Mouse (Mus musculus) ZHBTc4 (cell line): Measurements from ENCODE around the gene Hnrnpa0.
"Not testable (repeated sequence)": the region's sequence is repeated elsewhere in the genome, so short reads cannot be mapped to it uniquely, and the experiment has no call there.

Experiments used
- DNase-seq: peaks from one replicate; pipeline ENCODE4 v3.0.0-alpha.2; 2011; ENCODE audit warnings: low read depth, low spot score

Gene Hnrnpa0

GRCm38 (mm10) chr13:58128396-58128767, at the start of gene Hnrnpa0:
TSS of gene Hnrnpa0 (minus strand) at chr13:58128556.
- DNase-seq = peak; percentile 97

DNA sequence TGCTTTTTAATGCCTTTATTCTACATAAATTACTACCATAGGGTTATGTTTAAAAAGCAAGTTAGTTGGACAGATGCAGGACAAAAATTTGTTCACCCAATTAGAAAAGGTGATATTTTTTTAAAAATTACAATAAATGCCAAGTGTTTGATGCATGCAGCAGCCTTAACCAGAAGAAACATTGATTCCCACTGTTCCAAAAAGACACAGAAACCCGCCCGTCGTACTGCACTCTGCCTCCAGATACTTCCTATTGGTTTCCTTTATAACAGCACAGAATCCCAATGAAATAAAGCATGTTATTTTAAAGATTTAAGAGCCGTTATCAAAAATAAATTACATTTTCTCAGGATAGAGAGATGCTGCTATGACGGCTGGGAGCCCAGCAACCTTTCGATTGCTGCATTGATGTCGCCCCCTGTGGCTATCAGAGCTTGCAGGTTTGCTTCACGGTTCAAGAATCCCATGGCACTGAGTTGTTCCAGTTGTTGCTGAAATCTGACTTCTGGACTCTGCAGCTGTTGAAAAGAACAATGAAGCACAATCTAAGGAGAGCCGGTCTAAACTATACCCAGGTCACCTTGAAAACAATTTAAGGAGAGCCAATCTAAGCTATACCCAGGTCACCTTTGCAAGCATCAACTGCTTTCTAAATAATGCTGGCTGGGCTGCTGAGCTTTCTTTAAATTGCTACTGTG, 49.3 kb upstream of the Hnrnpa0 start:
- peak; percentile 78 for DNase-seq

GRCm38 (mm10) chr13:58176105-58176504, 47.7 kb upstream of the Hnrnpa0 start:
- no peak for DNase-seq

DNA sequence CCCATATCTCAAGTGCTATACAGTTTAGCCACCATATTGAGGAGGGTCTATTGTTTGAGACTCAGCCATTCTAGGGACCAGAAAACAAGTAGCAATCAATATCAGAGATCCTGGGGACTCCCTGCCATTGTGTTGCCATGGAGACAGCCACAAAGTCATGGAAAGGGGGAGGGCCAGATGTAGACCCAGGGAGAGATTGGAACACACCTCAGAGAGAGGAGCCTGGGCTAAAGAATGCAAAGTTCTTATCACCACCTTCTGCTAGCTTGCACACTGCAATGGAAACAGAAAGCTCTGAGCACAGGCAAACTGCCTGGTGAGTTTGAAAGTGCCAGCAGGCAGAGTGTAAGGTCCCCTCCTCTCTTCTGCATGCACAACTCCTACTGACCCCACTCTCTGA, 39.8 kb upstream of the Hnrnpa0 start:
- DNase-seq = no peak

GRCm38 (mm10) chr13:58163343-58163742, 35.0 kb upstream of the Hnrnpa0 start:
- no peak for DNase-seq

- DNase-seq = no peak
Observed at GRCm38 (mm10) chr13:58160761-58161160, 32.4 kb upstream of the Hnrnpa0 start.

DNA sequence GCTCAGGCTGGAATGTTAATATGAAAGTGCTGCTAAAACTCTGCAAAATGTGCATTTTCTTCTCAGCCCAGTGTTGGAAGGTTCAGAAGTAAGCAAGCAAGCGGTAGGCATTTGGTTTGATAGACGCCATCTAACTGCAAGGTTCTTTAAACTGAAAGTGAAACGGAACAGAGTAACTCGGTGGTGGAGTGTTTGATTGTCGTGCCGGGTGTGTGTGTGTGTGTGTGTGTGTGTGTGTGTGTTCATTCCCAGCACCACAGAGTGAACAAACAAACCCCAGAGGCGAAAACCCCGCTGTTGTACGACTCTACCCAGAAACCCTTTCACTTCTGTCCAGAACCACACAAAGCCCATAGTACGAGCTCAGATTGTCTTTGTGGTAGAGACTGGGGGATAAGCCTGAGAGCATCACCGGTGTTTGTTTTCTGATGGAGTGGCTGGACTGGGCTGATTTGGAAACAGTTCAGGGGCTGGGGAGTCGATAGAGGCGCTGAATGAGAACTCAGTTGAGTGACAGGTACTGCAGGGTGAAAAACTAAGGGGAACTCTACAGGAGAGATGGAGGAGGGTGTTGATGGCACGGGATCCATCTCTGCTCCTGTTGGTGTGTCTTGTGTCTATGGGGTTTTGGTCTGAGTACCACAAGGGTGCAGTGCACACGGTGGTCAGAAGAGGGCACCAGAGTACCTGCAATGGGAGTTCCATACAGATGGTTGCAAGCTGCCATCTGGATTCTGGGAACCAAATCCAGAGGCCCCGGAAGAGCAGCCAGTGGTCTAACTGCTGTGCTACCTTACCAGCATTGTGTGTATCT, 29.9 kb upstream of the Hnrnpa0 start:
- peak; percentile 95 for DNase-seq

DNA sequence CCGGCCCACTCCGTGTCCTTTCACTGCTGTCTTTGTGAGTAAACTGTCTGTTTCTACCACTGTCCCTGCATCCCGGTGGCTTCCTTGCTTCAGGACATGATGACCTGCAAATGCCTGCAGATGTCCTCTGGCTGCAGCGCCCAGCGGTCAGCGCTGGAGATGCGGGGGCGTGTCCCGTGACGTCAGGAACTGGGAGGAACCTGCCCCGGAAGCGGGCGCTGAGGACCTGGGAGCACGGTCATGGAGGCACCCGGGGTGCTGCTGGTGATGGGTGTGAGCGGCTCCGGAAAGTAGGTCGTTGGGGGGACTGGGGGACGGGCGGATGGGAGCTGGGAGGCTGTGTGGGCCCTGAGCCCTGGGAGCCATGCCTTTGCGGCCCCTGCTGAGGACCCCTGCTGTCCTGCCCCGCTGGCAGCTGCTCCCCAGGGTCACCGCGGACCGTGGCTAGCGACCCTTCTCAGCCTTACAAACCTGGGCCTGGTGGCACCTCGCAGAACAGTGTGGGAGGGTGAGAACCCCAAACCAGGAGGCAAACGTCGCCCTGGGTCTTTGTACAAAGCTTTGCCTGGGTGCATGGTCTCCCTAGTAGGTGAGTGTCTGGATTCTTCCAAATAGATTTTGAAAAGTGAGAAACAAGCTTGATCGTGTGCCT, 29.2 kb upstream of the Hnrnpa0 start, which contains the start of gene Idnk:
Gene Idnk (plus strand): TSS at position 203 of the 652 bp plus-strand sequence.
- peak; percentile 73 for DNase-seq

GRCm38 (mm10) chr13:58157036-58157435, 28.7 kb upstream of the Hnrnpa0 start:
- no peak for DNase-seq

GRCm38 (mm10) chr13:58156031-58156430, 27.7 kb upstream of the Hnrnpa0 start:
- DNase-seq = no peak

GRCm38 (mm10) chr13:58150442-58150841, 22.1 kb upstream of the Hnrnpa0 start:
- no peak for DNase-seq

- no peak for DNase-seq
Observed at GRCm38 (mm10) chr13:58149629-58150028, 21.3 kb upstream of the Hnrnpa0 start.

- peak; percentile 26 for DNase-seq
Observed at GRCm38 (mm10) chr13:58149033-58149558, 20.7 kb upstream of the Hnrnpa0 start.

- peak; percentile 87 for DNase-seq
Observed at GRCm38 (mm10) chr13:58148256-58148831, 20.0 kb upstream of the Hnrnpa0 start.

DNA sequence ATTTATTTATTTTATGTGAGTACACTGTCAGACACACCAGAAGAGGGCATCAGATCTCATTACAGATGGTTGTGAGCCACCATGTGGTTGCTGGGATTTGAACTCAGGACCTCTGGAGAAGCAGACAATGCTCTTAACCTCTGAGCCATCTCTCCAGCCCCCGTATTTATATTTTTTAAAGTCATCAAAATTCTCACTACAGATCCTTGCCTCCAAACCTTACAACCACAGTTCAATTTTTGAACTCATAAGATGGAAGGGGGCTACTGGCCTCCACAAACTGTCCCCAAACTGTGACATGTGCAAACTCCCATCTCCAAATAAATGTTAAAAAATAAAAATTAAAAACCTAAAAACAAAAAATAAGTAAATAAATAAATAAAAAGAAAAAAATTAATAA, 19.4 kb upstream of the Hnrnpa0 start:
- DNase-seq = no peak

DNA sequence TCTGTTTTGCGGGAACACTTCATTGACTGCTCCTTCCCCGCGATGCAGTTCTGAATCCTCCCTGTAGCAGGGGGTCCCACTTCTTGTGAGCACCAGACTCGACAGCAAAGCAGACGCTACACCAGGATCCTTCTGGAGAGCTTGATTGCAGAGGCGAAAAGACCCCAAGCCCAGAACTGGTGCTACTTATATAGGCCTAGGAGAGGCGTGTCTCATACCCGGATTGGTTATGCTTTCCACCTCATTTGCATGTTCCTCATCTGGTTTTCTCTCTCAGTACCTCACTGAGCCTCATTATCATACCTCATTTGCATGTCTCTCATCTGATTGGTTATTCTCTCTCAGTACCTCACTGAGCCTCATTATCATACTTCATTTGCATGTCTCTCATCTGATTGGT, 18.2 kb upstream of the Hnrnpa0 start:
- not testable (repeated sequence) for DNase-seq

- DNase-seq = peak; percentile 48
Observed at GRCm38 (mm10) chr13:58131692-58132091, 3.3 kb upstream of the Hnrnpa0 start.

DNA sequence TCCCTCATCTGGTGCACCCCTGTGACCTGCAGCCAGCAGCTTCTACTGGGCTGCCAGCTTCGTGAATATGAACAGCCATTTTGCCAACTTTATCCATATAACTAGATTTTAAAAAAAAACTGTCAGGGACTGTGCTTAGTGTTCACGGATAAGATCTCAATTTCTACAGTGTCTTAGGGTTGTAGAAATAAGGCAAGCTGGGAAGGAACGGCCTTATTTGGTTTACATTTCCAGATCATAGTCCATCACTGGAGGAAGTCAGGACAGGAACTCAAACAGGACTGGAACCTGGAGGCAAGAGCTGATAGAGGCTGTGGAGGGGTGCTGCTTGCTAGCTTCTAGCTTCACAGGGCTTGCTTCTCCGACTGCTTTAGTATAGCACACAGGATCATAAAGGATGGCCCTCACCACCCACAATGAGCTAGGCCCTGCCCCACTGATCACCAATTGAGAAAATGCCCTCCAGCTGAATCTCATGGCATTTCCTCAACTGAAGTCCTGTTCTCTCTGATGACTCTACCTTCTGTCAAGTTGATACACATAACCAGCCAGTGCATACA, 1.4 kb upstream of the Hnrnpa0 start:
- peak; percentile 56 for DNase-seq

DNA sequence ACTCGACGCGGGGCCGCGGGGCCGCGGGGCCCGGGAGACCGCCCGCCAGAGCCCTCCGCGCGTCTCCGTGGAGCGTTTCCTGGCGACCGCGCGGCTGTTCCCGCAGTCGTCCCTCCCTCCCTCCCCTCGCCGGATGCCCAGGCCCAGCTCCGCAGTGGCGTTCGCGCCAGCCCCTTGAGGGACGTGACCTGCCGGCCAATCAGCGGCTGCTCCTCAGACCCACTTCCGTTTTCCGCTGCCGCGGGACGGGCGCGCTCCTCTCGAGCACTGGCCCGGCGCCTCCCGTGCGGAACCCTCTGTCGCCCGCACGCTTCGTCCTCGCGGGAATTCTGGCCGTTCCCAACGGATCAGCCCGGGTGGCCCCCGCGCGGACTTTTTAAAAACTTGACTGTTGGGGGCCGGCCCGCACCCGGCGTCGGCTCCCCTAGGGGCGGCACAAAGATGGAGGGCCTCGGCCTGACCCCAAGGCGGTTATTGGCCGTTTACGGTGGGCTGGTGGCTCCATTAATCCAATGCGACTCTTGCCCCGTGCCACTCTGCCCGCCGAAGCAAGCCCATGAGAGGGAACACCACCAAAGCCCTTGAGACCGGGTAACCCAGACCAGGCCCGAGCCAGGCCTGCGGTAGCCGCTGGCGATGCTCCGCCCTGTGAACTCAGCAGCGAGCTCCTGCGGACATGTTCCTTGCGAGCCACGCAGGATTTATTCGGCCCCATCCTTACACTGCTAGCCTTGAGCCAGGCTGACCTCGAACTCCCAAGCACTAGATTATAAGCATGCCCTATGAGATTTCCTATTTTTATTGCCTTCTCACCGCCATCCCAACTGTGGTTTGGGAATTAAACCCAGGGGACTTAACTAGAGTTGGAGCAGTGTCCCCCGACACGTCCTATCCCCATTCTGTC, 664 bp upstream of the Hnrnpa0 start:
- DNase-seq = peak; percentile 97

GRCm38 (mm10) chr13:58127766-58128361, 492 bp downstream of the Hnrnpa0 start:
- DNase-seq = peak; percentile 74
